Mouse (Mus musculus) forebrain, embryonic 11.5 days (tissue): ENCODE measurements around the gene Glcci1. TPM values are rescaled to one million over a fixed set of nuclear protein-coding genes. Genes with fewer than 3 reads are reported as not detected.

Experiments
- ATAC-seq: fragments of 200-750 bp; cut with Nextera tagmentation; replicated peaks from 2 replicates; pipeline ENCODE4 v1.8.0; 2017; ENCODE audit warnings: moderate TSS enrichment; ENCODE audit not compliant: low FRiP score
- DNase-seq: peaks from one replicate; pipeline ENCODE4 v3.0.0-alpha.2; 2017; ENCODE audit warnings: low spot score
- H3K27ac ChIP-seq: fragments of 300-500 bp; sonication (generic); 2 replicates; pipeline ENCODE4 v1.5.1; 2014; ENCODE audit warnings: low read depth, low read length
- H3K27me3 ChIP-seq: fragments of 300-500 bp; sonication (generic); 2 replicates; pipeline ENCODE4 v1.6.1; 2014; ENCODE audit warnings: mild to moderate bottlenecking, low read length, mixed read lengths; ENCODE audit not compliant: control insufficient read depth, insufficient read depth
- H3K36me3 ChIP-seq: fragments of 300-500 bp; sonication (generic); 2 replicates; pipeline ENCODE4 v1.6.1; 2014; ENCODE audit warnings: mild to moderate bottlenecking, low read length, moderate library complexity, mixed read lengths; ENCODE audit not compliant: control insufficient read depth, insufficient read depth
- H3K4me1 ChIP-seq: fragments of 300-500 bp; sonication (generic); replicated peaks from 2 replicates; pipeline ENCODE4 v1.6.1; 2014; ENCODE audit warnings: low read length, mixed read lengths; ENCODE audit not compliant: control insufficient read depth, insufficient read depth
- H3K4me2 ChIP-seq: fragments of 300-500 bp; sonication (generic); 2 replicates; pipeline ENCODE4 v1.6.1; 2014; ENCODE audit warnings: low read depth, mild to moderate bottlenecking, low read length, moderate library complexity, mixed read lengths; ENCODE audit not compliant: severe bottlenecking
- H3K4me3 ChIP-seq: fragments of 300-500 bp; sonication (generic); 2 replicates; pipeline ENCODE4 v1.5.1; 2014; ENCODE audit warnings: low read depth, low read length
- H3K9ac ChIP-seq: fragments of 300-500 bp; sonication (generic); 2 replicates; pipeline ENCODE4 v1.6.1; 2014; ENCODE audit warnings: low read length
- H3K9me3 ChIP-seq: fragments of 300-500 bp; sonication (generic); 2 replicates; pipeline ENCODE4 v1.6.1; 2016; ENCODE audit warnings: low read length, mixed read lengths; ENCODE audit not compliant: control insufficient read depth
- WGBS: fragments of 180-500 bp; shearing (Covaris S2); extraction: QIAGEN DNeasy Blood & Tissue Kit; methylation state at CpG from one replicate; pipeline ENCODE4 v1.1.7; 2014; 5-methylcytosine and 5-hydroxymethylcytosine counted together
- polyA plus RNA-seq: library from polyadenylated mRNA; unstranded; fragments of >200 nt; fragmentation: Nextera tagmentation; extraction: Ambion mirVana; gene quantifications from 2 replicates; pipeline ENCODE4 v1.2.1, GENCODE M21; 2014

The Glcci1 gene
- polyA plus RNA-seq, 1 experiment from 2014 or later, result 16.8 TPM

GRCm38 (mm10) chr6:8628226-8628625, 118.8 kb downstream of the Glcci1 start:
- Histone ChIP-seq H3K9me3 (no peaks in the 10 kb centered on the region), H3K36me3 (no peaks in the 10 kb centered on the region), H3K4me1 (no peaks in the 10 kb centered on the region), H3K9ac (no peak overlapping the region), H3K4me3 (no peak overlapping the region), H3K27me3 (no peaks in the 10 kb centered on the region), H3K27ac (no peak overlapping the region), H3K4me2 (no peak overlapping the region)
- 90% methylated on average over 8 of the region's 8 CpGs for WGBS
- DNase-seq, result no peak
- no peak for ATAC-seq

DNA sequence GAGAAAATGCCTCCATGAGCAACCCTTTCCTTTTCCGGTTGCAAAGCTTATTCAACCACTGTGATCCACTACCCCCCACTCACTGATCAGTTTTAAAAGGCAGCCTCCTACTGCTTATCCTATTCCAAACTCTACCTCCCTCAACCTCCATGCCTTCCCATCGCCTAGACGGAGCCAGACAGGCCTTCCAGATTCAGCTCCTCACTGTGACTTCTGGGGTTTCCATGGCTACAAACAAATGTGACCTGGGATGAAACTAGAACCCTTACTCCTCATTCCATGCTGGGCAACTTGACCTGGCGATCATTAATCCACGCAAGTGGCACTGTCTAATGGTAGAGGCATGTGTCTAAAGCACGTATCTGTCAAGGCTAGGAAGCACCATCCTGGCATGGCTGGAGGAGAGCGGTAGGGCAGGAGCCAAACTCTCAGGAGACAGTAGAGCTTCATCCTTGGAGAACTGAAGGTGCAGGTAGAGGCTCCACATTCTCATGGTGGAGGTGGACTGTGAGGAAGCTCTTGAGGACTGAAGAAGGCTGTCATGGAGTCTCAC, 119.4 kb downstream of the Glcci1 start:
- H3K36me3 ChIP-seq, result no peaks in the 10 kb centered on the region
- no peak overlapping the region for H3K9ac ChIP-seq
- no peak overlapping the region for H3K4me3 ChIP-seq
- no peak for ATAC-seq
- 89% methylated on average over 7 of the region's 7 CpGs for WGBS
- H3K27me3 ChIP-seq, result no peaks in the 10 kb centered on the region
- H3K9me3 ChIP-seq, result no peaks in the 10 kb centered on the region
- no peaks in the 10 kb centered on the region for H3K4me1 ChIP-seq
- DNase-seq, result no peak
- no peak overlapping the region for H3K4me2 ChIP-seq
- no peak overlapping the region for H3K27ac ChIP-seq

- H3K27me3 ChIP-seq, result no peaks in the 10 kb centered on the region
- 85% methylated on average over 7 of the region's 7 CpGs for WGBS
- H3K9ac ChIP-seq, result no peak overlapping the region
These were observed 121.1 kb downstream of the Glcci1 start for GRCm38 (mm10) chr6:8630531-8630930.

GRCm38 (mm10) chr6:8631362-8631761, 122.0 kb downstream of the Glcci1 start:
- no peak for DNase-seq
- H3K9ac ChIP-seq, result no peak overlapping the region
- no peaks in the 10 kb centered on the region for H3K9me3 ChIP-seq
- 81% methylated on average over 8 of the region's 8 CpGs for WGBS
- H3K27me3 ChIP-seq, result no peaks in the 10 kb centered on the region
- no peaks in the 10 kb centered on the region for H3K36me3 ChIP-seq
- ATAC-seq, result no peak
- no peak overlapping the region for H3K4me3 ChIP-seq
- H3K4me1 ChIP-seq, result no peaks in the 10 kb centered on the region
- H3K27ac ChIP-seq, result no peak overlapping the region
- H3K4me2 ChIP-seq, result no peak overlapping the region

More at GRCm38 (mm10) chr6:8630531-8630930, 121.1 kb downstream of the Glcci1 start:
- Histone ChIP-seq H3K4me2 (no peak overlapping the region), H3K9me3 (no peaks in the 10 kb centered on the region), H3K27ac (no peak overlapping the region), H3K36me3 (no peaks in the 10 kb centered on the region), H3K4me3 (no peak overlapping the region), H3K4me1 (no peaks in the 10 kb centered on the region)
- DNase-seq (no peak), ATAC-seq (no peak)

GRCm38 (mm10) chr6:8631986-8632632, 122.7 kb downstream of the Glcci1 start:
- H3K9me3 ChIP-seq, result no peaks in the 10 kb centered on the region
- 89% methylated on average over 5 of the region's 5 CpGs for WGBS
- no peaks in the 10 kb centered on the region for H3K4me1 ChIP-seq
- DNase-seq (no peak), ATAC-seq (no peak)
- no peak overlapping the region for H3K27ac ChIP-seq
- H3K4me2 ChIP-seq, result no peak overlapping the region
- no peak overlapping the region for H3K4me3 ChIP-seq
- no peak overlapping the region for H3K9ac ChIP-seq
- H3K27me3 ChIP-seq, result no peaks in the 10 kb centered on the region
- H3K36me3 ChIP-seq, result no peaks in the 10 kb centered on the region

DNA sequence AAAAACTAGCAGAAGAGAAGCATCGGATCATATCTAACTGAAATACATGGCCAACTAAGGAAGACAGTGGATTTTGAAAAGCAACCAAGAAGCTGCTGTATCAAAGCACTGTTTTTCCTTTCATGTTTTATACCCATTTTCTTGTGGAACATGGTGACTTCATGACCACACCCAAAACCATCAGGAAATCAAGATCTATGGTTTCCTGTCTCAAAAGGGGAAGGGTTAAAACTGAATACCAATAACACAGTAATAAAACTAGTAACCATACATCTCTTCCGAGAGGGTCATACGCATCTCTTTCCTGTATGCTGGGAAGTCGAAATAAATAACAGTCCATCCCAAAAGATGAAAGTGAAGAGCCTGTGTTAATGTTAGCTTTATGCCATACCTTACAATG, 123.3 kb downstream of the Glcci1 start:
- no peak overlapping the region for H3K9ac ChIP-seq
- DNase-seq (no peak), ATAC-seq (no peak)
- H3K4me3 ChIP-seq, result no peak overlapping the region
- no peaks in the 10 kb centered on the region for H3K9me3 ChIP-seq
- no peaks in the 10 kb centered on the region for H3K36me3 ChIP-seq
- no peak overlapping the region for H3K27ac ChIP-seq
- no peaks in the 10 kb centered on the region for H3K27me3 ChIP-seq
- H3K4me2 ChIP-seq, result no peak overlapping the region
- no peaks in the 10 kb centered on the region for H3K4me1 ChIP-seq
- WGBS, result 94% methylated on average over 4 of the region's 4 CpGs

- Histone ChIP-seq H3K9ac (no peak overlapping the region), H3K4me1 (no peaks in the 10 kb centered on the region), H3K36me3 (no peaks in the 10 kb centered on the region), H3K27ac (no peak overlapping the region), H3K9me3 (no peaks in the 10 kb centered on the region), H3K4me3 (no peak overlapping the region), H3K27me3 (no peaks in the 10 kb centered on the region), H3K4me2 (no peak overlapping the region)
- 85% methylated on average over 4 of the region's 4 CpGs for WGBS
- ATAC-seq (no peak), DNase-seq (no peak)
These were observed 128.7 kb downstream of the Glcci1 start for GRCm38 (mm10) chr6:8638122-8638521.

DNA sequence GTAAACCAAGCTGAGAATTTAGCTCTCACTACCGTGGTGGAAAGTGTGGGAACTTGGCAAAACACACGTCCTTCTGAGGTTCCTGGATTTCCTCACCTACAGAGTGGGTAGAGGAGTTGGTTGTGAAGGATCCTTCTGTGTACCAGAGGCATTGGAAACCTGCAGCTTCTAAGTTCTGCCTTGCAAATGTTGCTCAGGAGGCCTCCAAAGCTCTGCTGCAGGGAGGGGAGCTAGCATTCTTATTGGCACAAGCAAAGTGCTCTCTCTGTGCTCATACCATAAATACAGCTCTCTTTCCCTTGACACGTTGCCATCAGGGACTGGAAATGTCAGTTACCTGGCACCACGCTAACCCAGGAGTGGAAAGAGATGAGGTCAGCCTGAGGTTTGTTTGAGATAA, 129.5 kb downstream of the Glcci1 start:
- Histone ChIP-seq H3K27me3 (no peaks in the 10 kb centered on the region), H3K4me1 (no peaks in the 10 kb centered on the region), H3K9ac (no peak overlapping the region), H3K27ac (no peak overlapping the region), H3K9me3 (no peaks in the 10 kb centered on the region), H3K4me3 (no peak overlapping the region), H3K36me3 (no peaks in the 10 kb centered on the region), H3K4me2 (no peak overlapping the region)
- DNase-seq (peak; percentile 15), ATAC-seq (no peak)
- WGBS, result 84% methylated on average over 4 of the region's 4 CpGs

GRCm38 (mm10) chr6:8639526-8639925, 130.1 kb downstream of the Glcci1 start:
- no peaks in the 10 kb centered on the region for H3K36me3 ChIP-seq
- no peaks in the 10 kb centered on the region for H3K27me3 ChIP-seq
- H3K9me3 ChIP-seq, result no peaks in the 10 kb centered on the region
- H3K4me1 ChIP-seq, result no peaks in the 10 kb centered on the region
- WGBS, result 82% methylated on average over 2 of the region's 2 CpGs
- no peak overlapping the region for H3K4me3 ChIP-seq
- no peak overlapping the region for H3K27ac ChIP-seq
- DNase-seq, result peak; percentile 31
- no peak overlapping the region for H3K9ac ChIP-seq
- H3K4me2 ChIP-seq, result no peak overlapping the region
- ATAC-seq, result no peak
